Mouse (Mus musculus) hindbrain, embryonic 15.5 days (tissue): ENCODE measurements around the gene Tyw3. TPM values are rescaled to one million over a fixed set of nuclear protein-coding genes. Genes with fewer than 3 reads are reported as not detected.
"Not testable (repeated sequence)": the region's sequence is repeated elsewhere in the genome, so short reads cannot be mapped to it uniquely, and the experiment has no call there.

Experiments used
- ATAC-seq: fragments of 200-750 bp; cut with Nextera tagmentation; 2 replicates; pipeline ENCODE4 v1.8.0; 2017; ENCODE audit warnings: low read depth, moderate number of reproducible peaks, moderate TSS enrichment; ENCODE audit not compliant: low FRiP score
- H3K27ac ChIP-seq: fragments of 300-500 bp; sonication (generic); replicated peaks from 2 replicates; pipeline ENCODE4 v1.5.1; 2015; ENCODE audit warnings: mild to moderate bottlenecking, inconsistent platforms
- H3K27me3 ChIP-seq: fragments of 300-500 bp; sonication (generic); 2 replicates; pipeline ENCODE4 v1.6.1; 2015; ENCODE audit warnings: control low read depth, inconsistent platforms
- H3K36me3 ChIP-seq: fragments of 300-500 bp; sonication (generic); 2 replicates; pipeline ENCODE4 v1.6.1; 2015; ENCODE audit warnings: control low read depth, inconsistent platforms
- H3K4me1 ChIP-seq: fragments of 300-500 bp; sonication (generic); replicated peaks from 2 replicates; pipeline ENCODE4 v1.6.1; 2015; ENCODE audit warnings: control low read depth, inconsistent platforms
- H3K4me2 ChIP-seq: fragments of 300-500 bp; sonication (generic); 2 replicates; pipeline ENCODE4 v1.6.1; 2015; ENCODE audit warnings: moderate library complexity, mild to moderate bottlenecking, inconsistent platforms
- H3K4me3 ChIP-seq: fragments of 300-500 bp; sonication (generic); 2 replicates; pipeline ENCODE4 v1.5.1; 2015; ENCODE audit warnings: mild to moderate bottlenecking, inconsistent platforms
- H3K9ac ChIP-seq: fragments of 300-500 bp; sonication (generic); 2 replicates; pipeline ENCODE4 v1.6.1; 2015; ENCODE audit warnings: inconsistent platforms
- H3K9me3 ChIP-seq: fragments of 300-500 bp; sonication (generic); 2 replicates; pipeline ENCODE4 v1.6.1; 2016; ENCODE audit warnings: control low read depth, inconsistent platforms
- WGBS: fragments of 180-500 bp; shearing (Covaris S2); methylation state at CpG from one replicate; pipeline ENCODE4 v1.1.7; 2015; 5-methylcytosine and 5-hydroxymethylcytosine counted together
- polyA plus RNA-seq: library from polyadenylated mRNA; unstranded; fragments of >200 nt; fragmentation: Nextera tagmentation; extraction: Ambion mirVana; gene quantifications from 2 replicates; pipeline ENCODE4 v1.2.1, GENCODE M21; 2015

Gene Tyw3
- polyA plus RNA-seq, result 11.5 and 11.9 TPM in 2 replicates

GRCm38 (mm10) chr3:154596934-154597554 lies at the start of gene Tyw3:
Gene Tyw3 (minus strand): TSS chr3:154597104.
- Histone ChIP-seq H3K4me1 (peaks cover 10% of the 10 kb centered on the region), H3K27ac (peak within 1 kb of the TSS; percentile 95)

GRCm38 (mm10) chr3:154633091-154633490 lies 36.2 kb upstream of the Tyw3 start:
- Histone ChIP-seq H3K27ac (no peak overlapping the region), H3K4me1 (no peaks in the 10 kb centered on the region), H3K9ac (no peak overlapping the region), H3K36me3 (no peaks in the 10 kb centered on the region), H3K9me3 (no peaks in the 10 kb centered on the region), H3K4me3 (no peak overlapping the region), H3K27me3 (no peaks in the 10 kb centered on the region), H3K4me2 (no peak overlapping the region)
- 64% methylated on average over 5 of the region's 5 CpGs for WGBS
- ATAC-seq, result no peak

More at GRCm38 (mm10) chr3:154596934-154597554, at the start of gene Tyw3:
- H3K27me3 ChIP-seq, result no peaks in the 10 kb centered on the region
- peaks cover 14% of the 10 kb centered on the region; the same call in 1 of the 2 replicates for H3K36me3 ChIP-seq
- peak; percentile 96 for ATAC-seq
- WGBS, result under 1% methylated on average over 38 of the region's 38 CpGs
- no peaks in the 10 kb centered on the region for H3K9me3 ChIP-seq
- H3K4me2 ChIP-seq, result peak within 1 kb of the TSS; percentile 81
- H3K9ac ChIP-seq, result peak within 1 kb of the TSS; percentile 68
- peak within 1 kb of the TSS; percentile 62 for H3K4me3 ChIP-seq

- H3K4me1 ChIP-seq, H3K9ac ChIP-seq, H3K4me3 ChIP-seq, H3K36me3 ChIP-seq, H3K27me3 ChIP-seq, H3K27ac ChIP-seq, H3K9me3 ChIP-seq, ATAC-seq, H3K4me2 ChIP-seq: not testable (repeated sequence)
- 88% methylated on average over 2 of the region's 2 CpGs for WGBS
Observed at GRCm38 (mm10) chr3:154631281-154631680, 34.4 kb upstream of the Tyw3 start.

- ATAC-seq, result no peak
Observed at GRCm38 (mm10) chr3:154628284-154628683, 31.4 kb upstream of the Tyw3 start.

GRCm38 (mm10) chr3:154616106-154616505 lies 19.2 kb upstream of the Tyw3 start:
- H3K4me3 ChIP-seq, result no peak overlapping the region
- no peaks in the 10 kb centered on the region for H3K27me3 ChIP-seq
- H3K36me3 ChIP-seq, result no peaks in the 10 kb centered on the region
- no peaks in the 10 kb centered on the region for H3K9me3 ChIP-seq
- ATAC-seq, result no peak
- H3K9ac ChIP-seq, result no peak overlapping the region
- no peak overlapping the region for H3K27ac ChIP-seq
- no peaks in the 10 kb centered on the region for H3K4me1 ChIP-seq
- no peak overlapping the region for H3K4me2 ChIP-seq
- 93% methylated on average over 4 of the region's 4 CpGs for WGBS

More at GRCm38 (mm10) chr3:154628284-154628683, 31.4 kb upstream of the Tyw3 start:
- Histone ChIP-seq H3K4me1 (no peaks in the 10 kb centered on the region), H3K4me2 (no peak overlapping the region), H3K4me3 (no peak overlapping the region), H3K36me3 (no peaks in the 10 kb centered on the region), H3K27ac (no peak overlapping the region), H3K9ac (no peak overlapping the region), H3K9me3 (no peaks in the 10 kb centered on the region), H3K27me3 (no peaks in the 10 kb centered on the region)

- Histone ChIP-seq H3K27ac (no peak overlapping the region), H3K9me3 (no peaks in the 10 kb centered on the region), H3K4me3 (no peak overlapping the region), H3K9ac (no peak overlapping the region), H3K36me3 (no peaks in the 10 kb centered on the region), H3K27me3 (no peaks in the 10 kb centered on the region), H3K4me2 (no peak overlapping the region), H3K4me1 (no peaks in the 10 kb centered on the region)
- ATAC-seq, result no peak
- 89% methylated on average over 7 of the region's 7 CpGs for WGBS
Observed at GRCm38 (mm10) chr3:154615304-154615703, 18.4 kb upstream of the Tyw3 start.

GRCm38 (mm10) chr3:154614771-154615170 lies 17.9 kb upstream of the Tyw3 start:
- WGBS, result 92% methylated on average over 8 of the region's 8 CpGs
- no peak overlapping the region for H3K4me3 ChIP-seq
- H3K36me3 ChIP-seq, result no peaks in the 10 kb centered on the region
- no peaks in the 10 kb centered on the region for H3K27me3 ChIP-seq
- no peak overlapping the region for H3K4me2 ChIP-seq
- no peak for ATAC-seq
- H3K9me3 ChIP-seq, result no peaks in the 10 kb centered on the region
- no peak overlapping the region for H3K9ac ChIP-seq
- H3K4me1 ChIP-seq, result no peaks in the 10 kb centered on the region
- H3K27ac ChIP-seq, result no peak overlapping the region

- Histone ChIP-seq H3K4me3 (no peak overlapping the region), H3K27ac (no peak overlapping the region), H3K36me3 (no peaks in the 10 kb centered on the region), H3K9ac (no peak overlapping the region), H3K27me3 (no peaks in the 10 kb centered on the region), H3K9me3 (no peaks in the 10 kb centered on the region), H3K4me2 (no peak overlapping the region), H3K4me1 (no peaks in the 10 kb centered on the region)
- ATAC-seq, result no peak
- 95% methylated on average over 3 of the region's 3 CpGs for WGBS
Observed at GRCm38 (mm10) chr3:154611888-154612287, 15.0 kb upstream of the Tyw3 start.

- Histone ChIP-seq H3K36me3 (peaks cover 4% of the 10 kb centered on the region; the same call in 1 of the 2 replicates), H3K4me2 (no peak overlapping the region), H3K4me1 (no peaks in the 10 kb centered on the region), H3K27me3 (no peaks in the 10 kb centered on the region), H3K4me3 (no peak overlapping the region), H3K9me3 (no peaks in the 10 kb centered on the region), H3K9ac (no peak overlapping the region), H3K27ac (no peak overlapping the region)
- ATAC-seq, result no peak
- WGBS, result 91% methylated on average over 1 of the region's 1 CpGs
Observed at GRCm38 (mm10) chr3:154607896-154608295, 11.0 kb upstream of the Tyw3 start.

- no peak overlapping the region for H3K4me3 ChIP-seq
- no peaks in the 10 kb centered on the region for H3K9me3 ChIP-seq
- H3K4me1 ChIP-seq, result no peaks in the 10 kb centered on the region
- H3K9ac ChIP-seq, result no peak overlapping the region
- no peak overlapping the region for H3K27ac ChIP-seq
- no peaks in the 10 kb centered on the region for H3K27me3 ChIP-seq
- ATAC-seq, result no peak
- WGBS, result 71% methylated on average over 5 of the region's 5 CpGs
- no peak overlapping the region for H3K4me2 ChIP-seq
- peaks cover 4% of the 10 kb centered on the region; the same call in 1 of the 2 replicates for H3K36me3 ChIP-seq
Observed at GRCm38 (mm10) chr3:154604871-154605270, 8.0 kb upstream of the Tyw3 start.

- Histone ChIP-seq H3K4me3 (no peak overlapping the region), H3K27me3 (no peaks in the 10 kb centered on the region), H3K9me3 (no peaks in the 10 kb centered on the region), H3K36me3 (peaks cover 4% of the 10 kb centered on the region; the same call in 1 of the 2 replicates), H3K27ac (no peak overlapping the region), H3K4me1 (peaks cover 7% of the 10 kb centered on the region; the same call in 1 of the 2 replicates), H3K9ac (no peak overlapping the region), H3K4me2 (no peak overlapping the region)
- no peak for ATAC-seq
Observed at GRCm38 (mm10) chr3:154602141-154602540, 5.2 kb upstream of the Tyw3 start.

- peak overlapping the region; percentile 81 for H3K4me2 ChIP-seq
- H3K9me3 ChIP-seq, result no peaks in the 10 kb centered on the region
- 0 out of 2 replicates have a peak, but pooled peaks have one; percentile 0 for ATAC-seq
- H3K4me3 ChIP-seq, result peak overlapping the region; percentile 62
- peaks cover 10% of the 10 kb centered on the region; the same call in 1 of the 2 replicates for H3K36me3 ChIP-seq
- peak overlapping the region; percentile 68 for H3K9ac ChIP-seq
- WGBS, result 34% methylated on average over 7 of the region's 7 CpGs
- H3K27me3 ChIP-seq, result no peaks in the 10 kb centered on the region
- H3K27ac ChIP-seq, result peak overlapping the region; percentile 95
- H3K4me1 ChIP-seq, result peaks cover 10% of the 10 kb centered on the region
Observed at GRCm38 (mm10) chr3:154597561-154597960, 657 bp upstream of the Tyw3 start.
